Mouse (Mus musculus): ENCODE data around the gene Hist1h2be. TPM values are rescaled to one million over a fixed set of nuclear protein-coding genes. Genes with fewer than 3 reads are reported as not detected.
"Not testable (repeated sequence)": the region's sequence is repeated elsewhere in the genome, so short reads cannot be mapped to it uniquely, and the experiment has no call there.

The Hist1h2be gene
- polyA plus RNA-seq, 1 experiment from 2014 or later = 2.9 TPM

DNA sequence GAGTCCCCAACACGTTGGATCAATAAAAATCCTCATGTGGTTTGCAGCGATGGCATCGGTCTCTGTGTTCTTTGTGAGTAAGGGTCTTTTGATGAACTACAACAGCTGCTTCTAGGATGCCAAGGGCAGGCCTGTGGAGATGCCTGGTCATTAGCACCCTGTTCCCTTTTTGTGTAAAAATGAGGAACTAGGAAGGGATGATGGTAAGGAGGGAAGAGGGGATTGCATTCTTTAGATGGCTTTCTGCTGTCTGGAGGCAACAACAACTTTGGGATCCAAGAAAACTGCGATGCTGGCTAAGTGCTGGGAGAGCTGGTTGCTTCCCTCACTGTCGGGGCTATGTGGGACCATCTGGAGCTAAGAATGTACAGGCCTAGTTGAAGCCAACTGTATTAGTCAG lies 82.7 kb downstream of the Hist1h2be start:
- in situ Hi-C loops (cut with MboI; ENCODE audit: low pct_unique_long_range_greater_than_20kb) = loop anchor here (10.0 kb wide), 1 partner anchor 1823 kb away; the partner anchor contains the start of genes Hist1h2ai, Hist1h2bl and Hist1h3h
- POLR2A ChIA-PET = no interaction called here
- no peaks in the 10 kb centered on the region for H3K27me3 ChIP-seq
- TF ChIP-seq CTCF (IDR thresholded peaks at IDR 0.05) = no peak
- CTCF ChIA-PET = no interaction called here
- ATAC-seq (no peak), DNase-seq (ENCODE audit: low read depth, low spot score) (no peak)

DNA sequence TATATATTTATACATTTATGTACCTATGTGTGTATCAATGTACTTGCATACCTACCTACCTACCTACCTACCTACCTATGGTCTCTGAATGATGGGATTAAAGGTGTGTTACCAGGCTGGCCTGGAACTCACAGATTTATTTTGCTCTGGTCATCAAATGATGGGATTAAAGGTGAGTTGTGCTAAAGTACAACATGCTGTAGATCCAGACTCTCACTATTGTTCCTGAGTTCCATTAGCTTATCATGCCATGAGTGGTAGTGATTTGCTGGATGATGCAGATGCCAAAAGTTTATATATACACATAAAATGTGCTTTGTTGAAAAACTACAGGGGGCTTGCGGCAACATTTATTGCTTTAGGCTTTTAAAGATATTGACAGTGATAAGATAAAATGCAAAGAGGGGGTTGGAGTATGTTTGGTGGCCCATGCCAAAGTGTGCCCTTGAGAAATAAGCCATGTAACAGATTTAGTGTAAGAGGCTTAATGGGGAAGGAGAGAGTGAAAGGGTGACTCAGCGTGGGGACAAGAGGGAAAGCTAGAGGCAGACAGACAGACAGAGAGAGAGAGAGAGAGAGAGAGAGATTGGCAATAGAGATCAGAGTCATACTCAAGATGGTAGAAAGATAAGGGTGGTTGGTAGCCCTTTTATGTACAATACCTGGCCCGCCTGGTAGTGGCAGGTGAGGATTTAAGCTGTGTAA lies 83.8 kb downstream of the Hist1h2be start:
- CTCF ChIA-PET = no interaction called here

DNA sequence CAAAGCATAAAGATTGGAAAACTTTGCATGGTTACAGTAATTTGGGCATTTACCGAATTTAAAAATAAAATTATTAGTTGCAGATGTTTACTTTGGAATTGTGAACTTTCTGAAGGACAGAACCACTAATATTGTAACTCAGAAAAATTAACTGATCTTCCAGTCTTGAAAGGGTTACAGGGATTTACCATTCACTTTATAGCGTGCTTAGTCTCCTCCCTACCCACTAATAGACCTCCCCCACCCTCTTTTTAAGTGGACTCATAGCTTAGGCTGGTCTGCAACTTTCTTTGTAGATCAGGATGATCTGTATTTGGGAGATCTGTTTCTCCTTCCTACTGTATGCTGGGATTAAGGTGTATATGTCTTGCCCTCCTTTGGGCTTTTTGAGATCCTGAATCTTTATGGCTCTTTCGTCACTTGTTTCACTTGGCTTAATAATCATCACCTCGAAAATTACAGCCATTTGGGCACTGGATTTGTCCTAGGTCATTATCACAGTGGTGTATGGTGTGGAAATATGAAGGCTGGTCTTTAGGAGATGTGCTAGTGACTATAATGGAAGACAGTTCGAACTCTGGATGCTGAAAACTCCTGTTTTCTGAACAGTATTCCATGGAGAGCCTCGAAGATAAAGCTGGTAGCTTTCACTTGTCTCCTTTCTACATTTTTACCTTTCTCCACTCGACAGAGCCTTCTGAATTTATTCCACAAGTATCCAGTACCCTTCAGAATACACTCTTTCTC lies 84.7 kb downstream of the Hist1h2be start:
- in situ Hi-C loops (cut with MboI; ENCODE audit: low pct_unique_long_range_greater_than_20kb) = loop anchor here (10.0 kb wide), 1 partner anchor 1821 kb away; the partner anchor contains the start of genes Hist1h2ai, Hist1h2bl and Hist1h3h
- no peaks in the 10 kb centered on the region for H3K27me3 ChIP-seq
- POLR2A ChIA-PET = no interaction called here
- TF ChIP-seq CTCF (IDR thresholded peaks at IDR 0.05) = no peak
- no peak for ATAC-seq
- CTCF ChIA-PET = no interaction called here
- no peak for DNase-seq (ENCODE audit: low read depth, low spot score)

More for the DNA sequence above, 83.8 kb downstream of the Hist1h2be start:
- ATAC-seq (no peak), DNase-seq (ENCODE audit: low read depth, low spot score) (no peak)
- in situ Hi-C loops (cut with MboI; ENCODE audit: low pct_unique_long_range_greater_than_20kb) = loop anchor here (10.0 kb wide), 1 partner anchor 1822 kb away; the partner anchor contains the start of genes Hist1h2ai, Hist1h2bl and Hist1h3h
- TF ChIP-seq CTCF (IDR thresholded peaks at IDR 0.05) = no peak
- POLR2A ChIA-PET = no interaction called here
- no peaks in the 10 kb centered on the region for H3K27me3 ChIP-seq

DNA sequence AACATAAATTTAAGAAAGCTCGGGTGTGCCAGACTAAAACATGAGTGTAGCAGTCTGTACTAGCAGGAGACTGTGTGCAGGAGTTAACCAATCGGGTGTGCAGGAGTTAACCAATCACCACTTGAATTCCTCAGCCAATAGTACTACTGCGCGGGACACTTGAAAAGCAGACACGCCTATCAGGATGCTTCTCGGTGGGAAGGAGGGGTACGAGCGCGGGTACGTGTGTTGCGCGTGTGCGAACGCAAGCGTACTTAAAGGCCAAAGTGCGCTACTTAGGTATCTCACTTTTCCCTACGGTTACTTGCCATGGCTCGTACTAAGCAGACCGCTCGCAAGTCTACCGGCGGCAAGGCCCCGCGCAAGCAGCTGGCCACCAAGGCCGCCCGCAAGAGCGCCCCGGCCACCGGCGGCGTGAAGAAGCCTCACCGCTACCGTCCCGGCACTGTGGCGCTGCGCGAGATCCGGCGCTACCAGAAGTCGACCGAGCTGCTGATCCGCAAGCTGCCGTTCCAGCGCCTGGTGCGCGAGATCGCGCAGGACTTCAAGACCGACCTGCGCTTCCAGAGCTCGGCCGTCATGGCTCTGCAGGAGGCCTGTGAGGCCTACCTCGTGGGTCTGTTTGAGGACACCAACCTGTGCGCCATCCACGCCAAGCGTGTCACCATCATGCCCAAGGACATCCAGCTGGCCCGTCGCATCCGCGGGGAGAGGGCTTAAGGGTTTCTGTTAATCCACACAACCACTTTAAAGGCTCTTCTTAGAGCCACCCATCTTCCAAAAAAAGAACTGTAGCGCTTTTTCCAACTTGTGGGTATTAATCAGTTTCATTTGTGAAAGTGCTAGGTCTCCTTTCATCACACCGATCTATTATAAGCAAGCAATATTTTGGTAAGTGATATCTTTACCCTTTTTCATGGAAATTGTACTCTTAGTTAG lies 85.5 kb downstream of the Hist1h2be start, which contains the start of gene Hist1h3g:
Hist1h3g (plus strand) TSS at position 286 of the 939 bp plus-strand sequence.
- ATAC-seq = peak; percentile 61
- in situ Hi-C loops (cut with MboI; ENCODE audit: low pct_unique_long_range_greater_than_20kb) = loop anchor here (10.0 kb wide), 1 partner anchor 1821 kb away; the partner anchor contains the start of genes Hist1h2ai, Hist1h2bl and Hist1h3h
- H3K27me3 ChIP-seq; CTCF ChIA-PET; DNase-seq (ENCODE audit: low read depth, low spot score): not testable (repeated sequence)
- POLR2A ChIA-PET = interaction anchor here (0.6 kb wide), 1 partner anchor 47 kb away, joined by 3 read pairs; no protein-coding TSS in a partner anchor

GRCm38 (mm10) chr13:23534368-23535131 lies 86.4 kb downstream of the Hist1h2be start:
- in situ Hi-C loops (cut with MboI; ENCODE audit: low pct_unique_long_range_greater_than_20kb) = loop anchor here (5.0 to 10.0 kb wide), 3 partner anchors 63 to 1820 kb away; partner anchors contain the start of genes Hist1h2ag, Hist1h2ai, Hist1h2bj and Hist1h2bl
- no peaks in the 10 kb centered on the region for H3K27me3 ChIP-seq
- CTCF ChIA-PET = interaction anchor here (1.1 to 1.6 kb wide), 2 partner anchors 9 to 20 kb away, joined by 4 to 6 read pairs; partner anchors contain the start of gene Hist1h2bh
- peak; percentile 19 for ATAC-seq
- TF ChIP-seq CTCF (IDR thresholded peaks at IDR 0.05) = no peak
- POLR2A ChIA-PET = interaction anchor here (0.6 kb wide), 1 partner anchor 48 kb away, joined by 3 read pairs; no protein-coding TSS in a partner anchor
- no peak for DNase-seq (ENCODE audit: low read depth, low spot score)

Other genes with a start within 250 kb of the Hist1h2be start
- 8.3 TPM for gene Abt1, start 197.3 kb downstream of the Hist1h2be start, polyA plus RNA-seq (2021)
- 0.06 TPM for gene Btn1a1, start 155.2 kb downstream of the Hist1h2be start, polyA plus RNA-seq (2021)
- gene Btn2a2, start 132.3 kb downstream of the Hist1h2be start, polyA plus RNA-seq (2021) = 0.23 TPM
- 7.0 TPM for gene Hist1h4h, start 90.1 kb downstream of the Hist1h2be start, polyA plus RNA-seq (2021)
- gene Hist1h2af, start 87.2 kb downstream of the Hist1h2be start, polyA plus RNA-seq (2021) = 1.3 TPM
- 1.7 TPM for gene Hist1h3g, start 85.7 kb downstream of the Hist1h2be start, polyA plus RNA-seq (2021)
- gene Hist1h2bh, start 77.7 kb downstream of the Hist1h2be start, polyA plus RNA-seq (2021) = 2.1 TPM
- 0.49 TPM for gene Hist1h3f, start 77.1 kb downstream of the Hist1h2be start, polyA plus RNA-seq (2021)
- not detected for gene Hist1h4f, start 69.5 kb downstream of the Hist1h2be start, polyA plus RNA-seq (2021)
- gene Hist1h1d, start 67.9 kb downstream of the Hist1h2be start, polyA plus RNA-seq (2021) = 2.1 TPM
- gene Hist1h3e, start 58.8 kb downstream of the Hist1h2be start, polyA plus RNA-seq (2021) = 0.56 TPM
- 0.72 TPM for gene Hist1h2ae, start 49.9 kb downstream of the Hist1h2be start, polyA plus RNA-seq (2021)
- 12.9 TPM for gene Hist1h2bg, start 49.7 kb downstream of the Hist1h2be start, polyA plus RNA-seq (2021)
- gene Hist1h2bf, start 46.9 kb downstream of the Hist1h2be start, polyA plus RNA-seq (2021) = 2.0 TPM
- 1.0 TPM for gene Hist1h2ad, start 46.7 kb downstream of the Hist1h2be start, polyA plus RNA-seq (2021)
- gene Hist1h3d, start 45.4 kb downstream of the Hist1h2be start, polyA plus RNA-seq (2021) = 1.4 TPM
- 0.36 TPM for gene Hist1h4d, start 39.5 kb downstream of the Hist1h2be start, polyA plus RNA-seq (2021)
- gene Hist1h1e, start 1.4 kb upstream of the Hist1h2be start, polyA plus RNA-seq (2021) = 1.6 TPM
- 0.92 TPM for gene Hist1h2ac, start 62.8 kb upstream of the Hist1h2be start, polyA plus RNA-seq (2021)
- gene Hist1h2bc, start 63.1 kb upstream of the Hist1h2be start, polyA plus RNA-seq (2021) = 60.2 TPM
- 4.6 TPM for gene Hist1h1t, start 74.7 kb upstream of the Hist1h2be start, polyA plus RNA-seq (2021)
- 0.36 TPM for gene Hist1h4c, start 77.3 kb upstream of the Hist1h2be start, polyA plus RNA-seq (2021)
- gene Hfe, start 89.7 kb upstream of the Hist1h2be start, polyA plus RNA-seq (2021) = 5.8 TPM
- gene Hist1h1c, start 117.7 kb upstream of the Hist1h2be start, polyA plus RNA-seq (2021) = 245 TPM
- gene Hist1h3c, start 124.5 kb upstream of the Hist1h2be start, polyA plus RNA-seq (2021) = 0.73 TPM
- gene Hist1h2bb, start 125.6 kb upstream of the Hist1h2be start, polyA plus RNA-seq (2021) = 0.41 TPM
- 0.40 TPM for gene Hist1h2ab, start 130.0 kb upstream of the Hist1h2be start, polyA plus RNA-seq (2021)
- 0.65 TPM for gene Hist1h3b, start 131.1 kb upstream of the Hist1h2be start, polyA plus RNA-seq (2021)
- gene Hist1h4b, start 135.9 kb upstream of the Hist1h2be start, polyA plus RNA-seq (2021) = 2.0 TPM
- gene Hist1h4a, start 140.1 kb upstream of the Hist1h2be start, polyA plus RNA-seq (2021) = 0.13 TPM
- 0.18 TPM for gene Hist1h3a, start 141.3 kb upstream of the Hist1h2be start, polyA plus RNA-seq (2021)
- 1.2 TPM for gene Hist1h1a, start 142.5 kb upstream of the Hist1h2be start, polyA plus RNA-seq (2021)
- not detected for gene Trim38, start 148.8 kb upstream of the Hist1h2be start, polyA plus RNA-seq (2021)
- not detected for gene Slc17a2, start 185.9 kb upstream of the Hist1h2be start, polyA plus RNA-seq (2021)
- gene Slc17a3, start 218.3 kb upstream of the Hist1h2be start, polyA plus RNA-seq (2021) = 0.06 TPM
- 15.2 TPM for gene Slc17a1, start 246.6 kb upstream of the Hist1h2be start, polyA plus RNA-seq (2021)

All from Patski (cell line).